Mouse (Mus musculus): ENCODE measurements around the gene Epc2.
"Not testable (repeated sequence)": the region's sequence is repeated elsewhere in the genome, so short reads cannot be mapped to it uniquely, and the experiment has no call there.

Epc2 gene

GRCm38 (mm10) chr2:49471641-49472355 lies 20.5 kb downstream of the Epc2 start:
- no peak for DNase-seq (ENCODE audit: low read depth in 2 of 2, low spot score in 2 of 2)

- no peak for DNase-seq (ENCODE audit: low read depth in 2 of 2, low spot score in 2 of 2)
Measured at GRCm38 (mm10) chr2:49472443-49472842, 21.2 kb downstream of the Epc2 start.

- no peak for DNase-seq (ENCODE audit: low read depth in 2 of 2, low spot score in 2 of 2)
Measured at GRCm38 (mm10) chr2:49482146-49482545, 30.9 kb downstream of the Epc2 start.

GRCm38 (mm10) chr2:49483382-49483781 lies 32.1 kb downstream of the Epc2 start:
- no peak for DNase-seq (ENCODE audit: low read depth in 2 of 2, low spot score in 2 of 2)

GRCm38 (mm10) chr2:49501435-49501834 lies 50.1 kb downstream of the Epc2 start:
- DNase-seq (ENCODE audit: low read depth in 2 of 2, low spot score in 2 of 2) = no peak

- no peak for DNase-seq (ENCODE audit: low read depth in 2 of 2, low spot score in 2 of 2)
Measured at GRCm38 (mm10) chr2:49503596-49503995, 52.3 kb downstream of the Epc2 start.

- DNase-seq (ENCODE audit: low read depth in 2 of 2, low spot score in 2 of 2) = not testable (repeated sequence)
Measured at GRCm38 (mm10) chr2:49505151-49505550, 53.9 kb downstream of the Epc2 start.

- no peak for DNase-seq (ENCODE audit: low read depth in 2 of 2, low spot score in 2 of 2)
Measured at GRCm38 (mm10) chr2:49510832-49511231, 59.5 kb downstream of the Epc2 start.

GRCm38 (mm10) chr2:49516011-49516410 lies 64.7 kb downstream of the Epc2 start:
- no peak for DNase-seq (ENCODE audit: low read depth in 2 of 2, low spot score in 2 of 2)

GRCm38 (mm10) chr2:49520409-49520808 lies 69.1 kb downstream of the Epc2 start:
- no peak for DNase-seq (ENCODE audit: low read depth in 2 of 2, low spot score in 2 of 2)

GRCm38 (mm10) chr2:49520989-49521388 lies 69.7 kb downstream of the Epc2 start:
- DNase-seq (ENCODE audit: low read depth in 2 of 2, low spot score in 2 of 2) = no peak

- no peak for DNase-seq (ENCODE audit: low read depth in 2 of 2, low spot score in 2 of 2)
Measured at GRCm38 (mm10) chr2:49521564-49521963, 70.3 kb downstream of the Epc2 start.

GRCm38 (mm10) chr2:49522578-49522977 lies 71.3 kb downstream of the Epc2 start:
- DNase-seq (ENCODE audit: low read depth in 2 of 2, low spot score in 2 of 2) = no peak

GRCm38 (mm10) chr2:49537147-49537546 lies 85.9 kb downstream of the Epc2 start:
- no peak for DNase-seq (ENCODE audit: low read depth in 2 of 2, low spot score in 2 of 2)

- DNase-seq (ENCODE audit: low read depth in 2 of 2, low spot score in 2 of 2) = no peak
Measured at GRCm38 (mm10) chr2:49538056-49538455, 86.8 kb downstream of the Epc2 start.

- DNase-seq (ENCODE audit: low read depth in 2 of 2, low spot score in 2 of 2) = no peak
Measured at GRCm38 (mm10) chr2:49539745-49540144, 88.5 kb downstream of the Epc2 start.

GRCm38 (mm10) chr2:49547813-49548212 lies 96.5 kb downstream of the Epc2 start:
- no peak for DNase-seq (ENCODE audit: low read depth in 2 of 2, low spot score in 2 of 2)

- DNase-seq (ENCODE audit: low read depth in 2 of 2, low spot score in 2 of 2) = no peak
Measured at GRCm38 (mm10) chr2:49548492-49548891, 97.2 kb downstream of the Epc2 start.

- DNase-seq (ENCODE audit: low read depth in 2 of 2, low spot score in 2 of 2) = no peak
Measured at GRCm38 (mm10) chr2:49553096-49553495, 101.8 kb downstream of the Epc2 start.

GRCm38 (mm10) chr2:49557339-49557738 lies 106.1 kb downstream of the Epc2 start:
- DNase-seq (ENCODE audit: low read depth in 2 of 2, low spot score in 2 of 2) = no peak

GRCm38 (mm10) chr2:49558361-49558760 lies 107.1 kb downstream of the Epc2 start:
- DNase-seq (ENCODE audit: low read depth in 2 of 2, low spot score in 2 of 2) = no peak

GRCm38 (mm10) chr2:49562688-49563350 lies 111.5 kb downstream of the Epc2 start:
- DNase-seq (ENCODE audit: low read depth in 2 of 2, low spot score in 2 of 2) = no peak
